Mouse (Mus musculus): ENCODE measurements around the gene Fto. TPM values are rescaled to one million over a fixed set of nuclear protein-coding genes. Genes with fewer than 3 reads are reported as not detected.

Fto gene
- polyA plus RNA-seq, 1 experiment from 2014 or later = 149 TPM

DNA sequence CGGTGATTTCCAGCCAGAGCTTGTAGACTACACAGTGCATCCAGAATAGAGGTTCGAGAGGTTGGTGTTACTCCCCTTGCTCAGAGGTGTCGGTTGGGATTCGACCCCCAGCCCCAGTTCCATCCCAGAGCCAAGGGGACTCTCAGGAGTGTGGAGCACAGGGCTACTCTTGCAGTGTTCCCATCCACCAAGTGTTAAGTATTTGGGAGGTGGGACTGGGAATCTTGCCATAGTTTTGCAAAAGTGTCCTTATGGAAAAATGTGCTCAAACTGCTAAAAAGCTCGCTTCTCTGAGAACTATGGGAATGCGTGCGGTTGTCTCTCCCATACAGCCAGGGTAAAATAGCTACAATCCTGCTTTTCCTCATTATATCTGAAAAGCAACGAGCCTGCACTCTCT is 180.0 kb downstream of the Fto start:
- Histone ChIP-seq H3K4me2 (replicated peaks) (no peak overlapping the region), H3K27me3 (ENCODE audit: control insufficient read depth, insufficient read depth, low read length) (no peaks in the 10 kb centered on the region), H3K9ac (no peak overlapping the region), H3K27ac (no peak overlapping the region), H3K4me3 (replicated peaks; ENCODE audit: low read length) (no peak overlapping the region), H3K4me1 (replicated peaks; ENCODE audit: control insufficient read depth, insufficient read depth, low read length) (peaks cover 11% of the 10 kb centered on the region), H3K9me3 (ENCODE audit: control insufficient read depth, low read length) (no peaks in the 10 kb centered on the region), H3K36me3 (replicated peaks; ENCODE audit: control insufficient read depth, insufficient read depth) (no peaks in the 10 kb centered on the region)
- ATAC-seq (ENCODE audit: low FRiP score) (no peak), DNase-seq (ENCODE audit: low spot score) (no peak)
- WGBS = 87% methylated on average over 8 of the region's 8 CpGs

- Histone ChIP-seq H3K36me3 (replicated peaks; ENCODE audit: control insufficient read depth, insufficient read depth) (no peaks in the 10 kb centered on the region), H3K27me3 (ENCODE audit: control insufficient read depth, insufficient read depth, low read length) (no peaks in the 10 kb centered on the region), H3K4me2 (replicated peaks) (no peak overlapping the region), H3K27ac (no peak overlapping the region), H3K4me1 (replicated peaks; ENCODE audit: control insufficient read depth, insufficient read depth, low read length) (peaks cover 11% of the 10 kb centered on the region), H3K9me3 (ENCODE audit: control insufficient read depth, low read length) (no peaks in the 10 kb centered on the region), H3K9ac (no peak overlapping the region), H3K4me3 (replicated peaks; ENCODE audit: low read length) (no peak overlapping the region)
- 69% methylated on average over 10 of the region's 10 CpGs for WGBS
- DNase-seq (ENCODE audit: low spot score) = no peak
- no peak for ATAC-seq (ENCODE audit: low FRiP score)
Measured at GRCm38 (mm10) chr8:91494501-91495259, 181.4 kb downstream of the Fto start.

DNA sequence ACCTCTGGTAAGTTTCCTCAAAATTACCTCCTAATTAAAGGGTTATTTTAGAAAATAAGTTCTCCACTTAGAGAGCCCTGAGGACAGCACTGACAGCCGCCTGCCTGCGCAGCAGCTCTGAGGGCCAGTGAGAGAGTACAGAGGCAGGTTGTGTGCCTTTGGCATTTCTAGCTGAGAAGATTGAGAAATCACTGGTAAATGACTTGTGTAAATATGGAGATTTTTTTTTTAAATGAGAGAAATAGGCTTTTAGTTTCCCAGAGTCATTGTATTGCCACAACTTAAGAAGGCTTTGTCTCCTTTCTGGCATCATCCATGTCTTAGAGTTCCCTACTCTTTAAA is 181.9 kb downstream of the Fto start:
- no peak overlapping the region for H3K4me3 ChIP-seq (replicated peaks; ENCODE audit: low read length)
- H3K9me3 ChIP-seq (ENCODE audit: control insufficient read depth, low read length) = no peaks in the 10 kb centered on the region
- ATAC-seq (ENCODE audit: low FRiP score) = no peak
- WGBS = 74% methylated on average over 2 of the region's 2 CpGs
- H3K36me3 ChIP-seq (replicated peaks; ENCODE audit: control insufficient read depth, insufficient read depth) = no peaks in the 10 kb centered on the region
- H3K27me3 ChIP-seq (ENCODE audit: control insufficient read depth, insufficient read depth, low read length) = no peaks in the 10 kb centered on the region; the same call in 1 of the 2 replicates
- peaks cover 11% of the 10 kb centered on the region for H3K4me1 ChIP-seq (replicated peaks; ENCODE audit: control insufficient read depth, insufficient read depth, low read length)
- no peak overlapping the region for H3K9ac ChIP-seq
- H3K4me2 ChIP-seq (replicated peaks) = no peak overlapping the region
- no peak for DNase-seq (ENCODE audit: low spot score)
- H3K27ac ChIP-seq = no peak overlapping the region

DNA sequence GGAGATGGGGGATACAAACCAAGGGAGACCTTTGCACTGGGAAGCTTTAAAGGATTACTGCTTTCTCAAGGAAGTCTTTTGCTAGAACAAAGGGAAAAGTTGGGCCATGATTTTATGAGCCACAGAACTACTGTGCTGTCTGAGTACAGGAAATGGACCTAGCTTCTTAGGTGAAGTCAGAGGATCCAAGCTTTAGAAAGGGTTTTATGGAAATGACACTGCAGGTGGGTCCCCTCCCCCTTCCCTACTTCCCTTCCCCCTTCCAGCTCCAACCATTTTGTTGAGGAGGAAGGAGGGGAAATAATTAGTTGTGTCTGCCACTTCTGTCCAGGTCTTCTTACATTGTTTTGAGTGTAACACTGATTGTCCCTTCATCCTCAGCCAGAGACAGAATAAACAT is 182.7 kb downstream of the Fto start:
- H3K36me3 ChIP-seq (replicated peaks; ENCODE audit: control insufficient read depth, insufficient read depth) = no peaks in the 10 kb centered on the region

GRCm38 (mm10) chr8:91496936-91497335 is 183.6 kb downstream of the Fto start:
- H3K27me3 ChIP-seq (ENCODE audit: control insufficient read depth, insufficient read depth, low read length) = no peaks in the 10 kb centered on the region; the same call in 1 of the 2 replicates
- H3K36me3 ChIP-seq (replicated peaks; ENCODE audit: control insufficient read depth, insufficient read depth) = no peaks in the 10 kb centered on the region
- H3K4me2 ChIP-seq (replicated peaks) = no peak overlapping the region
- no peak overlapping the region for H3K4me3 ChIP-seq (replicated peaks; ENCODE audit: low read length)
- H3K9me3 ChIP-seq (ENCODE audit: control insufficient read depth, low read length) = no peaks in the 10 kb centered on the region
- WGBS = 69% methylated on average over 7 of the region's 7 CpGs
- H3K4me1 ChIP-seq (replicated peaks; ENCODE audit: control insufficient read depth, insufficient read depth, low read length) = peaks cover 11% of the 10 kb centered on the region
- ATAC-seq (ENCODE audit: low FRiP score) = no peak
- no peak overlapping the region for H3K27ac ChIP-seq
- no peak overlapping the region for H3K9ac ChIP-seq
- DNase-seq (ENCODE audit: low spot score) = no peak

More for the DNA sequence above, 182.7 kb downstream of the Fto start:
- DNase-seq (ENCODE audit: low spot score) (no peak), ATAC-seq (ENCODE audit: low FRiP score) (no peak)
- H3K27ac ChIP-seq = no peak overlapping the region
- no peaks in the 10 kb centered on the region; the same call in 1 of the 2 replicates for H3K27me3 ChIP-seq (ENCODE audit: control insufficient read depth, insufficient read depth, low read length)
- H3K4me3 ChIP-seq (replicated peaks; ENCODE audit: low read length) = no peak overlapping the region
- no peaks in the 10 kb centered on the region for H3K9me3 ChIP-seq (ENCODE audit: control insufficient read depth, low read length)
- no peak overlapping the region for H3K4me2 ChIP-seq (replicated peaks)
- H3K9ac ChIP-seq = no peak overlapping the region
- peaks cover 11% of the 10 kb centered on the region for H3K4me1 ChIP-seq (replicated peaks; ENCODE audit: control insufficient read depth, insufficient read depth, low read length)

DNA sequence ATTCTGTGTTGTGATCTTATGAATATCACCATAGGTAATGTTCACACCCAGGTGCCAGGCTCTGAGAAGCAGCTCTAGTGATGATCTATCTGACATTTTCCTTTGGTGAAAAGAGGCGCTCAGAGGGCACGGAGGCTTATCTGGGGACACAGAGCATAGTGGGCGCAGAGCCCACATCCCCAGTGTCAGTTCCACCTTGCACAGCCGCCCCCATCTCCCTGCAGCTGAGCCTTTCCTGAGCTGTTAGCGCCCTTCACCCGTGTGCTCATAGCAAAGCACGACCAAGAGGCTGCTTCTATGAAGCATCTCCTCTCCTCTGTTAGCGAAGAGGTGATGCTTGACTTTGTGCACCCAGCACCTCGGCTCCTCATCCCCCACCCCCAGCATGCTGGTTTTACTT is 185.3 kb downstream of the Fto start:
- no peak overlapping the region for H3K4me2 ChIP-seq (replicated peaks)
- ATAC-seq (ENCODE audit: low FRiP score) (no peak), DNase-seq (ENCODE audit: low spot score) (no peak)
- H3K9me3 ChIP-seq (ENCODE audit: control insufficient read depth, low read length) = no peaks in the 10 kb centered on the region
- no peak overlapping the region for H3K27ac ChIP-seq
- H3K27me3 ChIP-seq (ENCODE audit: control insufficient read depth, insufficient read depth, low read length) = no peaks in the 10 kb centered on the region; the same call in 1 of the 2 replicates
- no peak overlapping the region for H3K9ac ChIP-seq
- peaks cover 24% of the 10 kb centered on the region for H3K4me1 ChIP-seq (replicated peaks; ENCODE audit: control insufficient read depth, insufficient read depth, low read length)
- no peak overlapping the region for H3K4me3 ChIP-seq (replicated peaks; ENCODE audit: low read length)
- WGBS = 84% methylated on average over 9 of the region's 9 CpGs
- no peaks in the 10 kb centered on the region for H3K36me3 ChIP-seq (replicated peaks; ENCODE audit: control insufficient read depth, insufficient read depth)

DNA sequence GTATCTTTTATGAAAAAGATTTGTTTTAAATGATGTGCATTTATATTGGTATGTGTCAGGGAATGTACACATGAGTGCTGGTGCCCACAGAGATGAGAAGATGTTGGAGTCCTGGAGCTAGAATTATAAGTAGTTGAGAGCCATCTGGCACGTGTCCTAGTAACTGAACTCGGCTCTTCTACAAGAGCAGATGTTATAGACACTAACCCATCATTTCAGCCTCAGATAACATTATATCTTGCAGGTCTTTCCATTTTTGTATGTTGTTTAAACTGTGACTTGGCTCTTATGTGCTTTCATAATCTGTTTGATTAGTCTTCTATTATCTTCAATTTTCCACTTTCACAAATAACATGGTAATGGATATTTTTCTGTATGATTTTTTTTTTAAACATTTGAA is 186.0 kb downstream of the Fto start:
- Histone ChIP-seq H3K9me3 (ENCODE audit: control insufficient read depth, low read length) (no peaks in the 10 kb centered on the region), H3K9ac (no peak overlapping the region), H3K27me3 (ENCODE audit: control insufficient read depth, insufficient read depth, low read length) (no peaks in the 10 kb centered on the region; the same call in 1 of the 2 replicates), H3K4me1 (replicated peaks; ENCODE audit: control insufficient read depth, insufficient read depth, low read length) (peaks cover 29% of the 10 kb centered on the region), H3K4me3 (replicated peaks; ENCODE audit: low read length) (no peak overlapping the region), H3K4me2 (replicated peaks) (no peak overlapping the region), H3K27ac (no peak overlapping the region), H3K36me3 (replicated peaks; ENCODE audit: control insufficient read depth, insufficient read depth) (no peaks in the 10 kb centered on the region)
- ATAC-seq (ENCODE audit: low FRiP score) = no peak
- WGBS = 69% methylated on average over 2 of the region's 2 CpGs
- no peak for DNase-seq (ENCODE audit: low spot score)

- no peak overlapping the region for H3K27ac ChIP-seq
- H3K9me3 ChIP-seq (ENCODE audit: control insufficient read depth, low read length) = no peaks in the 10 kb centered on the region
- no peak overlapping the region for H3K4me3 ChIP-seq (replicated peaks; ENCODE audit: low read length)
- ATAC-seq (ENCODE audit: low FRiP score) = no peak
- no peak overlapping the region for H3K9ac ChIP-seq
- no peak overlapping the region for H3K4me2 ChIP-seq (replicated peaks)
- peaks cover 3% of the 10 kb centered on the region for H3K27me3 ChIP-seq (ENCODE audit: control insufficient read depth, insufficient read depth, low read length)
- peaks cover 24% of the 10 kb centered on the region for H3K4me1 ChIP-seq (replicated peaks; ENCODE audit: control insufficient read depth, insufficient read depth, low read length)
- no peaks in the 10 kb centered on the region for H3K36me3 ChIP-seq (replicated peaks; ENCODE audit: control insufficient read depth, insufficient read depth)
- no peak for DNase-seq (ENCODE audit: low spot score)
- 72% methylated on average over 11 of the region's 11 CpGs for WGBS
Measured at GRCm38 (mm10) chr8:91501960-91502600, 188.8 kb downstream of the Fto start.

DNA sequence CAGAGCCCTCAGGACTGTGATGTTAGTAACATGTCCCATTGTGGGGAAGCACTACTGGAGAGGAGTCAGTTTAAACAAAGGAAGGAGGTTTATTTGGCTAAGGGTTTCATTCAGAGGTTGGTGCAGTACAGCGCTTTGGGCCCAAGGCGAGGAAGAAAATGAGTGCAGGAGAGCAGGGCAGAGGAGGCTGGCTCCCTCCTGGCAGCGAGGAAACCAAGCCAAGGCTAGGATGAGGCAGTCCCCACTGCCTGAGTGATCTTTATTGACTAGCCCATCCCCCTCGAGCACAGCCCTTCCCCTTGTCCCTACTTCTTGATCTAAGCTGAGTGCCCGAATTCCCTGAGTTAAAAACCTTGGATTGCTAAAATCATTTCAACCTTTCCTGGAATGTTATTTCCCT is 189.5 kb downstream of the Fto start:
- H3K36me3 ChIP-seq (replicated peaks; ENCODE audit: control insufficient read depth, insufficient read depth) = no peaks in the 10 kb centered on the region
- peaks cover 24% of the 10 kb centered on the region for H3K4me1 ChIP-seq (replicated peaks; ENCODE audit: control insufficient read depth, insufficient read depth, low read length)
- H3K27ac ChIP-seq = no peak overlapping the region
- 22% methylated on average over 5 of the region's 5 CpGs for WGBS
- peaks cover 7% of the 10 kb centered on the region for H3K27me3 ChIP-seq (ENCODE audit: control insufficient read depth, insufficient read depth, low read length)
- no peaks in the 10 kb centered on the region for H3K9me3 ChIP-seq (ENCODE audit: control insufficient read depth, low read length)
- ATAC-seq (ENCODE audit: low FRiP score) = no peak
- DNase-seq (ENCODE audit: low spot score) = no peak
- no peak overlapping the region for H3K9ac ChIP-seq
- no peak overlapping the region for H3K4me3 ChIP-seq (replicated peaks; ENCODE audit: low read length)
- H3K4me2 ChIP-seq (replicated peaks) = no peak overlapping the region

All from hindbrain, embryonic 14.5 days (tissue).